Mouse (Mus musculus) limb, embryonic 10.5 days (tissue): ENCODE results near the gene Arhgef28. TPM values are rescaled to one million over a fixed set of nuclear protein-coding genes. Genes with fewer than 3 reads are reported as not detected.

Source experiments
- DNase-seq: peaks from one replicate; pipeline ENCODE4 v3.0.0-alpha.2; 2017; ENCODE audit warnings: low spot score
- H3K27ac ChIP-seq: fragments of 300-500 bp; sonication (generic); 2 replicates; pipeline ENCODE4 v1.5.1; 2016; ENCODE audit warnings: mild to moderate bottlenecking
- H3K27me3 ChIP-seq: fragments of 300-500 bp; sonication (generic); 2 replicates; pipeline ENCODE4 v1.6.1; 2016; ENCODE audit warnings: low read depth, mild to moderate bottlenecking; ENCODE audit not compliant: poor library complexity, severe bottlenecking
- H3K36me3 ChIP-seq: fragments of 300-500 bp; sonication (generic); 2 replicates; pipeline ENCODE4 v1.6.1; 2016; ENCODE audit warnings: mild to moderate bottlenecking, moderate library complexity
- H3K4me1 ChIP-seq: fragments of 300-500 bp; sonication (generic); 2 replicates; pipeline ENCODE4 v1.6.1; 2016
- H3K4me3 ChIP-seq: fragments of 300-500 bp; sonication (generic); 2 replicates; pipeline ENCODE4 v1.5.1; 2016; ENCODE audit warnings: mild to moderate bottlenecking, moderate library complexity
- H3K9me3 ChIP-seq: fragments of 300-500 bp; sonication (generic); replicated peaks from 2 replicates; pipeline ENCODE4 v1.6.1; 2016; ENCODE audit warnings: mild to moderate bottlenecking
- WGBS: fragments of 180-500 bp; shearing (Covaris S2); methylation state at CpG from one replicate; pipeline ENCODE4 v1.1.7; 2016; 5-methylcytosine and 5-hydroxymethylcytosine counted together
- polyA plus RNA-seq: library from polyadenylated mRNA; unstranded; fragments of >200 nt; fragmentation: Nextera tagmentation; extraction: Ambion mirVana; gene quantifications from 2 replicates; pipeline ENCODE4 v1.2.1, GENCODE M21; 2016

Gene Arhgef28
- polyA plus RNA-seq, 1 experiment from 2014 or later: 11.0 TPM

DNA sequence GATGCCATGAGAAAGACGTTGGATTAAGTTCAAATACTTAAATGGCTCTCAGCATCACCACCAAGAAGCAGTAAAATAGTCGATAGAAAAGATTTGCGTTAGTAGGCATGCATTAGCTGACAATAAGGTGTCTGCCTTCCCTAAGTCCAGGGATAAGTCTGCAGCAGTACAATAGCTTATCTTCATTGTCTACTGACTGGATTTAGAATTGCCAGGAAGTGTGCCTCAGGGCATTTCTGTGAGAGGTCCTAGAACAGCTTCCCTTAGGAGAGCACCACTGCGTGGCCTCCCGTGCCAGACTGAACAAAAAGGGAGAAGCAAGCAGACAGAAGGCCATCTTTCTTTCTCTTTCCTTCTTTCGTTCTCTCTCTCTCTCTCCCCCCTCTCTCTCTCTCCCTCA lies 252.2 kb downstream of the Arhgef28 start:
- DNase-seq: no peak
- Histone ChIP-seq H3K4me1 (0 out of 2 replicates have a peak, but pooled peaks cover 3% of the 10 kb centered on the region), H3K36me3 (peaks cover 10% of the 10 kb centered on the region; the same call in 1 of the 2 replicates), H3K4me3 (no peak overlapping the region), H3K27me3 (peaks cover 5% of the 10 kb centered on the region), H3K27ac (no peak overlapping the region), H3K9me3 (no peaks in the 10 kb centered on the region)
- 79% methylated on average over 6 of the region's 6 CpGs for WGBS

DNA sequence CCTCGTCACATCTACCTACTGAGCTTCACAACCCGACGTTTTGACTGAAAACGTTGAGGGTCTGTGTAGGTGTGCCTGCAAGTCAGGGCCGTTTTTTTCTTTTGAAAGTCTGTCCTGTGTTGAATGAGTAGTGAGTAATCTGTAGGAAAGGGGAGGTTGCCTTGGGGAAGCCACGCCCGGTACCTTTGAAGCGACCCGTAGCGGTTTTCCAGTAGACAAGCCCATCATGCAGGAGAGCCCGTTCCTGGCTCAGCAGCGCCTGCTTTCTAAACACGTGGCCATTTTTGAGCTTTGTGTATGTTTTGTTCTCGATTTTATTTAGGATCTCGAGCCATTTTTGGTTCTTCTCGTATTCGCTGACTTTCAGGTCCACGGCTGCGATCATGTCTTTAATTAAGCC lies 252.7 kb downstream of the Arhgef28 start:
- 94% methylated on average over 19 of the region's 19 CpGs for WGBS
- Histone ChIP-seq H3K27ac (no peak overlapping the region), H3K27me3 (peaks cover 5% of the 10 kb centered on the region), H3K9me3 (no peaks in the 10 kb centered on the region), H3K36me3 (peaks cover 10% of the 10 kb centered on the region; the same call in 1 of the 2 replicates), H3K4me1 (0 out of 2 replicates have a peak, but pooled peaks cover 3% of the 10 kb centered on the region), H3K4me3 (no peak overlapping the region)
- no peak for DNase-seq

DNA sequence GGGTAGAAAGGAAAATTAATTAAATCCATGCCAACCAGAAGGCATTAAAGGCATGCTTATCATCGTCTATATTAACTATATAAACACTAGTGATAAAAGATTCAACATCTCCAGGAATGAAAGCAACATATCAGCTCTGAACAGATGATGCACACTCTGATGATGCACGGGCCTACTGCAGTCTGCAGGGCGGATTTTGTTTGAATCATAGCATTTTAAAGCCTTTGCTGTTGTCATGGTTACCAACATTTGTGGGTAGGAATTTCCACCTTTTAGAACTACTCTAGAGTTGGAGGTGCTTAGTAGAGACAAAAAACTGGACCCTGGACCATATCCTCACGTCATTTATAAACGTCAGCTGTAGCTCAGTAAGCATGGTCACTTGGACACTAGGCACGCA lies 257.4 kb downstream of the Arhgef28 start:
- H3K36me3 ChIP-seq: peaks cover 13% of the 10 kb centered on the region; the same call in 1 of the 2 replicates
- no peak overlapping the region for H3K4me3 ChIP-seq
- WGBS: 93% methylated on average over 6 of the region's 6 CpGs
- DNase-seq: peak; percentile 11
- H3K27ac ChIP-seq: no peak overlapping the region
- H3K9me3 ChIP-seq: no peaks in the 10 kb centered on the region
- peaks cover 8% of the 10 kb centered on the region for H3K4me1 ChIP-seq
- H3K27me3 ChIP-seq: no peaks in the 10 kb centered on the region

GRCm38 (mm10) chr13:97947598-97947997 lies 258.6 kb downstream of the Arhgef28 start:
- no peaks in the 10 kb centered on the region for H3K9me3 ChIP-seq
- peaks cover 8% of the 10 kb centered on the region for H3K4me1 ChIP-seq
- no peak overlapping the region for H3K4me3 ChIP-seq
- no peak overlapping the region for H3K27ac ChIP-seq
- peak; percentile 12 for DNase-seq
- H3K36me3 ChIP-seq: peaks cover 4% of the 10 kb centered on the region; the same call in 1 of the 2 replicates
- 71% methylated on average over 3 of the region's 3 CpGs for WGBS
- no peaks in the 10 kb centered on the region for H3K27me3 ChIP-seq

DNA sequence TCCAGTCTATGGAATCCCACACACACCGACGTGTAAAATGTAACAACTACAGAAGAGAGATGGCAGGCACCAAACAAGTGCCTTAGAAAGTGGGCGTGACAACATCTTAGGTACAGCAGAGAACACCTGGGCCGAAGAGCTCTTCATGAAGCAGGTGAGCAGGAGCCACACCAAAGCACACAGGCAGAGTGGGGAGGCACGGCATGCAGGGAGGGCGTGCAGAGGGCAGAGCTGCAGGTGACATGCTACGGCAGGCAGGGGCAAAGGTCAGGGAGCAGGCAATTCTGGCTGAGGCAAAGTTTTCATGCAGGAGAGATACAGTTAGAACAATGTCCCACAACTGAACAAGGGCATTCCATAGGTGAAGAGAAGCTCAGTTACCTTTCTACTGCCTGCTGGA lies 259.8 kb downstream of the Arhgef28 start:
- 77% methylated on average over 7 of the region's 7 CpGs for WGBS
- Histone ChIP-seq H3K27me3 (no peaks in the 10 kb centered on the region), H3K36me3 (peaks cover 2% of the 10 kb centered on the region; the same call in 1 of the 2 replicates), H3K4me1 (peaks cover 19% of the 10 kb centered on the region), H3K9me3 (no peaks in the 10 kb centered on the region), H3K4me3 (no peak overlapping the region), H3K27ac (no peak overlapping the region)
- no peak for DNase-seq

- WGBS: 90% methylated on average over 13 of the region's 13 CpGs
- Histone ChIP-seq H3K27ac (peak overlapping the region; percentile 61; the same call in 1 of the 2 replicates), H3K36me3 (peaks cover 2% of the 10 kb centered on the region; the same call in 1 of the 2 replicates), H3K4me1 (peaks cover 47% of the 10 kb centered on the region), H3K4me3 (no peak overlapping the region), H3K27me3 (no peaks in the 10 kb centered on the region), H3K9me3 (no peaks in the 10 kb centered on the region)
- no peak for DNase-seq
These were observed 264.1 kb downstream of the Arhgef28 start for GRCm38 (mm10) chr13:97941909-97942680.

DNA sequence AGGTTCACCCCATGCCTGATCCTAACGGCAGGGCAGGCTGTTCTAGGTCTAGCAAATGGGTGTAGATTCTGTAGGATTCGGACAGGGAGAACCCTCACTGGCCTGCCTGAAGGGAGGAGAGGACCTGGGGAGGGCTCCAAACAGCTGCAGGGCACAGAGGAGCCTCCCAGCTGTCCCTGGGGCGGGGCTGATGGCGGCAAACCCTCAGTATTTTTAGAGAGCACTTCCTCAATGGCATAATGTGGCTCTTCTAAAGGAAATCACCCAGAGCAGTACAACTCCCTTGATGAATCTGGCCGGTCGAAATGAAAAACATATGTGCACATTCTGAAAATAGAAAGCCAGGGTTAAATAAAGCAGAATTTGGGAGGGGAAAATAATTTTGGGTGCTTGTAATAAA lies 265.1 kb downstream of the Arhgef28 start:
- Histone ChIP-seq H3K27ac (peak overlapping the region; percentile 86), H3K4me3 (no peak overlapping the region), H3K9me3 (no peaks in the 10 kb centered on the region), H3K4me1 (peaks cover 48% of the 10 kb centered on the region), H3K27me3 (no peaks in the 10 kb centered on the region), H3K36me3 (peaks cover 2% of the 10 kb centered on the region; the same call in 1 of the 2 replicates)
- WGBS: 37% methylated on average over 6 of the region's 6 CpGs
- peak; percentile 66 for DNase-seq

DNA sequence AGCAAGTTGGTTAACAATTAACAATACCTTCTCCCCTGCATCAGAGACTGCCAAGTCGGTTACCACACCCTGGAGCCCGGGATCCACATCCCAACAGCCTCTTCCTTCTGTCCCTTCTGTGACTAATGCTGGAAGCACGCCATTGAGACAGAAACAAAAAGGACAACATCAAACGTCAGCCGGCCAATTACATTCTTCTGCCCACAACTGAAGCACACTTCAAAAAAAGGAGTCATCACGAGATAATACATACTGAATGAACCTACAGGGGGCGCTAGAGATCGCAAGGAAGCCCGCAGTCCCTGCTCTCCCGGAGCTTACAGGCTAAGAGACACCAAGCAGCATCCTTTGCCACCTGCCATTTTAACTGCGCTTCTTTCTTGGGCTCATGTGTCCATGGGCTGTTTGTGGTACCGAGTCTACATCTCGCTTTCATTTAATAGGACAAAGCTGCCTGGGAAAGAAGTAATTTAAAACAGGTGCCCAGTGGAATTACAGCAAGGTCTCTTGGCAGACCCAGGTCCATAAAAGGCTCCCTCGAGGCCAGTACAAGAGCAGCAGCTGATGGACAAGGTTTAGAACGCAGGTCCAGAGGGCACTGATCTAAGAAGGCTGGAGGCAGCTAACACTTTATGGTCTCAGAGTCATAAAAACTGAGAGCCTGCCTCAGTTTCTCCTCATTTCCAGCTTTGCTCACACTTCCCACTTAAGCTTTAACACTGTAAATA lies 266.6 kb downstream of the Arhgef28 start:
- Histone ChIP-seq H3K4me1 (peaks cover 50% of the 10 kb centered on the region), H3K9me3 (no peaks in the 10 kb centered on the region), H3K27ac (peak overlapping the region; percentile 86), H3K27me3 (no peaks in the 10 kb centered on the region), H3K36me3 (no peaks in the 10 kb centered on the region), H3K4me3 (no peak overlapping the region)
- 53% methylated on average over 15 of the region's 15 CpGs for WGBS
- DNase-seq: peak; percentile 62

GRCm38 (mm10) chr13:97938596-97939297 lies 267.5 kb downstream of the Arhgef28 start:
- Histone ChIP-seq H3K27me3 (no peaks in the 10 kb centered on the region), H3K36me3 (no peaks in the 10 kb centered on the region), H3K4me1 (peaks cover 50% of the 10 kb centered on the region), H3K27ac (no peak overlapping the region), H3K4me3 (no peak overlapping the region), H3K9me3 (no peaks in the 10 kb centered on the region)
- DNase-seq: peak; percentile 99
- WGBS: 37% methylated on average over 18 of the region's 18 CpGs

DNA sequence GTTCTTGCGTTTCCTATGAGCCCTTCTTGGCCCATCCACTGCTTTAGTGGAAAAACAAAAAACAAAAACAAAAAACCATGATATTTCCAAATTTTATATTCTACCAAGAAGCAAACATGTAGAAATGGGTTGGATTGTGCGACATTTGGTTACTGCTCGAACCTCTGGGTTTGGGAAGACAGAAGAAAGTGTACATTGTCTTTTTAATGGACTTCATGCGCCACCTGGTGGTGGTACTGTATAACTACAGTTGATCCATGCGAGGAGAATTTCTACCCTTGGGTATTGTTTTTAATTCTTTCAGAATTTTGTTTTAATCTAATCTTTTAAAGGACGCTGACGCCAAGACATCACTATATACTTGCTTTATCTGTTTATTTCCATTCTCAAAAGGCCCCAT lies 268.3 kb downstream of the Arhgef28 start:
- Histone ChIP-seq H3K9me3 (no peaks in the 10 kb centered on the region), H3K4me3 (no peak overlapping the region), H3K27me3 (no peaks in the 10 kb centered on the region), H3K4me1 (peaks cover 50% of the 10 kb centered on the region), H3K36me3 (no peaks in the 10 kb centered on the region), H3K27ac (no peak overlapping the region)
- WGBS: 25% methylated on average over 7 of the region's 7 CpGs
- DNase-seq: peak; percentile 71

- Histone ChIP-seq H3K9me3 (no peaks in the 10 kb centered on the region), H3K4me1 (peaks cover 49% of the 10 kb centered on the region), H3K27ac (peak overlapping the region; percentile 5; the same call in 1 of the 2 replicates), H3K27me3 (0 out of 2 replicates have a peak, but pooled peaks cover 5% of the 10 kb centered on the region), H3K4me3 (peak overlapping the region; percentile 25), H3K36me3 (peaks cover 7% of the 10 kb centered on the region; the same call in 1 of the 2 replicates)
- WGBS: 8% methylated on average over 8 of the region's 8 CpGs
- no peak for DNase-seq
These were observed 278.1 kb downstream of the Arhgef28 start for GRCm38 (mm10) chr13:97928135-97928497.

DNA sequence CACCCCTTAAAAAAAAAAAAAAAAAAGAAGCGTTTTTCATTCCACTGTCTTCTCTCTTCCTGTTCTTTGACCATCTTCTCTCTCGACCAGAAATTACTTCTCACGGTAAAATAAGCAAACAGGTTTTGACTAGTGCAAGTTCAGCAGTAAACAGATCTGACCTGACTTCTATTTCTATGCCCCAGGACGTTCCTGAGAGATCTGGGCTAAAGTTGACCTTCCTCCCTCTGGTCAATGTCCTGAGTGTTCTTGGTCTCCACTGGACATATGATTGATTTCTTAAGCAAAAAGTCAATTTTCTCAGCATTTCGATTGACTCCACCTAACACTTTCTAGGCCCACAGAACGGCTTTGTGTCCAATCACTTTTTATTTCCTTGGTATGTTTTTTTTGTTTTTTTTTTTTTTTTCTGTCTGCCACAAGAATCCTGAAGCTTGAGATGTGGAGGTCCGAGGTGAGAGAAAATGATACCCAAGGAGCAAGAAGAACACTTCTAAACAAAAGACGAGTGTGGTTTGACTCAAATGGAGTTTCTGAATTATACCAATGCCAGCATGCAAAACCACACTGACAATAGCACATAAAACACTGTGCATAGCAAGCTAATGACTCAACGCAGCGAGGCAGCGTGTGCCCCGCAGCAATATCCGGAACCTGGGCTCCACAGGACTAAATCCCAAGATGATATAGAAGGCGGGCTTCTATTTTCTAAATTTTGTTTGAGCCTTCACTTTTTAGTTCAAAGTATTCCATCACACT lies 278.7 kb downstream of the Arhgef28 start:
- peak overlapping the region; percentile 42; the same call in 1 of the 2 replicates for H3K27ac ChIP-seq
- H3K36me3 ChIP-seq: peaks cover 7% of the 10 kb centered on the region; the same call in 1 of the 2 replicates
- H3K4me3 ChIP-seq: peak overlapping the region; percentile 25; the same call in 1 of the 2 replicates
- no peaks in the 10 kb centered on the region for H3K9me3 ChIP-seq
- DNase-seq: no peak
- peaks cover 49% of the 10 kb centered on the region for H3K4me1 ChIP-seq
- 37% methylated on average over 14 of the region's 14 CpGs for WGBS
- 0 out of 2 replicates have a peak, but pooled peaks cover 5% of the 10 kb centered on the region for H3K27me3 ChIP-seq
